Mouse (Mus musculus): ENCODE data around the gene Adamts9.

DNA sequence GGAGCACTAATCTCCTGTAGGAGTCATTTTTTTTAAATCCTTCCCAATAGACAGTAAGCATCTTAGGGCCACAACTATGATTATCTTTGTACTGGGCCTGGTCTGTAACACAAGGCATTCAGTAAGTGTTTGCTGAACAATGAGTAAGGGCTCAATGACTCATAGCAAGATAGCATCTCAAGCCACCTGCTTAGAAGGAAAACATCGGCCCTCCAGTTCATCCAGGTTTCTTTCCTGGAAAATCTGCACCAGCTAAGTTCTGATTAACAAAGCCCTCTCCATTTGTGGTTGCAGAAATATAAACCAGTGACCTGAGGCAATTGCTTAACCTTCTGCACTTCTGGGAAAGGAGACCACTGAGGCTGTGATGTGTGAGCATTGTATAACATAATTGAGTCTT is 39.3 kb downstream of the Adamts9 start:
- TF ChIP-seq CTCF (IDR thresholded peaks at IDR 0.05; ENCODE audit: low read depth) (no peak), EP300 (IDR thresholded peaks at IDR 0.05; ENCODE audit: low read depth) (no peak)

All from heart, postnatal 0 days (tissue).